Mouse (Mus musculus) neutrophil, adult 83 days (primary cell): ENCODE measurements around the gene Olfr292. TPM values are rescaled to one million over a fixed set of nuclear protein-coding genes. Genes with fewer than 3 reads are reported as not detected.

Experiments
- total RNA-seq, 2 experiments: library from RNA; stranded (reverse); gene quantifications; one replicate each; pipeline ENCODE4 v1.2.4; 2023

Olfr292 gene
- not detected for total RNA-seq

GRCm38 (mm10) chr7:86688030-86688429 lies at the start of gene Olfr292:
Olfr292 (plus strand) TSS chr7:86688330.

DNA sequence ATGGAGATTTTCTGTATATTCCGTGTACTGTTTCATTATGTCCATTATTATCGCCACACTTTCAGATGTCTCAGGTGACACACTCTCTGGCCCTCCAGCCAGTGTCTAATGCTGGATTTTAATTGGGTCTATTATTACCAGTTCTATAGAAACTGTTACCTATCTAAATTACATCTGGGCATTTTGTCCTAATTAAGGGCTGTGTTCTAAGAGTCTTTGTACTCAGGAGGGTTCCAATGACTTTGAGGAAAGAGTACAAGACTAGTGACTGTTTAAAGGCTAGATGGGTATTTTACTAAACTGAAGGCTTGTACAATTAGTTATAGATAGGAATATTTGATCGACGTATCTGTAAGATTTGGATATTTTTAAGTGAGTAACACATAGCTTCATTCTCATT lies 39.4 kb upstream of the Olfr292 start, which contains the start of gene Olfr293:
TSS of gene Olfr293 (plus strand) at position 301 of the 400 bp plus-strand sequence.

Other genes with a start within 250 kb of the Olfr292 start
- not detected for gene Olfr299, start 228.4 kb upstream of the Olfr292 start, total RNA-seq
- gene Olfr298, start 195.8 kb upstream of the Olfr292 start, total RNA-seq = not detected
- gene Olfr297, start 168.4 kb upstream of the Olfr292 start, total RNA-seq = not detected
- not detected for gene Olfr295, start 104.5 kb upstream of the Olfr292 start, total RNA-seq
- gene Olfr294, start 71.7 kb upstream of the Olfr292 start, total RNA-seq = not detected
- gene Olfr293, start 39.3 kb upstream of the Olfr292 start, total RNA-seq = not detected
- gene Folh1, start 87.6 kb downstream of the Olfr292 start, total RNA-seq = not detected
- not detected for gene Vmn2r77, start 106.7 kb downstream of the Olfr292 start, total RNA-seq
- not detected for gene Vmn2r78, start 226.8 kb downstream of the Olfr292 start, total RNA-seq